Mouse (Mus musculus): ENCODE measurements at regions not wholly inside any gene's neighbourhood (a gene's known extent, or its start where the extent isn't known, plus 50 kb on each side); places are given as distances from the start of the nearest gene placed in this dataset.
"Not testable (repeated sequence)": the region's sequence is repeated elsewhere in the genome, so short reads cannot be mapped to it uniquely, and the experiment has no call there.

DNA sequence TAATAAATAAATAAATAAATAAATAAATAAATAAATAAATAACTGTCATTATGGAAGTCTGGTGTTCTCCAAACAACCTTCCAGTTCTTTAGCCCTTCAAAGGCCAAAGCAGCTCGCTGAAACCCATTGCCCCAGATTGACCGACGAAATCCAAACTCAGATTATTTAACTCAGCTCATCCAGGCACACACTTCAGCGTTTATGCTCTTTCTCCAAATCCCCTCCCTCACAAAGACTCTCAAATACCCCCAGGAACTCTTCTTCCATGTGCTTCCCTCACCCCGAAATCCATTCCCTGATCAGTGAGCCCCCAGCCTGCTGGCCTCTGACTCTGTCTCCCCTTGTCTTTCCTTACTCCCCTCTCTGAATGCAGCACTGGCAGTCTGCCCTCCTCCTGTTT is 480.8 kb downstream of the Tns1 start:
- no peak for DNase-seq (ENCODE audit: low read depth)

DNA sequence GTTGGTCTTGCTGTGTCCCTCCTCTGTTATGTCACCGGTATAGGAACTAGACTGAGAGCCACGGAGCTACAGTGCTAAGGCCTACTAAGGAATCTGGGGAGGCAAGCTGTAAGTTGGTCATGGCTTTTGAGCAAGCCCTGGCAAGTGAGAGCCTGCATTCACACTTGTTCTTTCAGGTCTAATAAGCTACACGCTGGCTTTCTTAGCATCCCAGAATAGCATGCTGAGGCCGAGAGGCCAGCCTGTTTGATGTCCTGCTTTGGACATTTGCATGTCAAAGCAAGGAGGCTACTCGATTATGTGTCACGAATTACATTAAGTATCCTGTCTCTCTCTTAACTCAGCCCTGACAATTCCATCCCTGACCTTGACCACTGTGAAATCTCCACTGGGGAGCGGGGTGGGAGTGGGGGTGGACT is 481.5 kb downstream of the Tns1 start:
- no peak for DNase-seq (ENCODE audit: low read depth)

GRCm38 (mm10) chr1:73641456-73641855 is 482.8 kb downstream of the Tns1 start:
- no peak for DNase-seq (ENCODE audit: low read depth)

- no peak for DNase-seq (ENCODE audit: low read depth)
Observed at GRCm38 (mm10) chr1:73640726-73641451, 483.4 kb downstream of the Tns1 start.

- DNase-seq (ENCODE audit: low read depth) = no peak
Observed at GRCm38 (mm10) chr1:73635709-73636108, 488.5 kb downstream of the Tns1 start.

DNA sequence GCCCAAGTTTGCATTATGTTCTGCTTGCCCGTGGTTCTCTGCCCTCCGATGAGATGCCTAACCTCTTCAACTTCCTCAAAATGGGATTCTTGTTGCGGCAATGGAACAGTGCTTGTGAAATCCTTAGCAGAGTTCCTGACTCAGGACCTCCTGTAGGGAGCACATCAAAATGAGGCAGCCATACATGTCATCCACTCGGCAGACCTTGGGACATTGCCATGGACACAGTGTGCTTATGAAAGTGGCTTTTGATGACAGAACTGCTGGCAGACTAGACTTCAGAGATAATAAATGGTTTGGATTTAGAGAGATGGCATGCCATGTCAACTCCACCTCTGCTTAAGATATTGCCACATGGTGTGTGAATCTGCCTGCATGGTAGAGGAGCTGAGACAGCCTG is 489.4 kb downstream of the Tns1 start:
- no peak for DNase-seq (ENCODE audit: low read depth)

DNA sequence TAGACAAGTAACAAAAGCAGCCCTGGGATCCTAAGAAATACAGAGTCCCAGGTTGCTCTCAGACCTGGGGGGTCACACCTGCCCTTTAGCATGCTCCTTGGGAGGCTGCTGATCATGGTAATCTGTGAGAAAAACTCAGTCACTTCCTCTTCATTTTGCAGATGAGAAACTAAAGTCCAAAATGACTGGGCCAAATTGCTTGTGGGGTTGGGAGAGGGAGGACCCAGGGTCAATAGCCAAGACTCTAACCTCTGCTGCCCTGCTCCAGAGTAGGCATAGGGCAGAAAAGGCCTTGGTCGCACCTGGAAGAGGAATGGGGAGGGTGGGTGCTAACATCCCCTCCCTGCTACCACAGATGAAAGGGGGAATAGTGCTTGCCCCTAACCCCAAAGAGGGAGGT is 491.2 kb downstream of the Tns1 start:
- no peak for DNase-seq (ENCODE audit: low read depth)

GRCm38 (mm10) chr1:73630363-73630762 is 493.9 kb downstream of the Tns1 start:
- no peak for DNase-seq (ENCODE audit: low read depth)

- DNase-seq (ENCODE audit: low read depth) = no peak
Observed at GRCm38 (mm10) chr1:73625365-73625764, 498.9 kb downstream of the Tns1 start.

GRCm38 (mm10) chr1:73621121-73621520 is 503.1 kb downstream of the Tns1 start:
- not testable (repeated sequence) for DNase-seq (ENCODE audit: low read depth)

GRCm38 (mm10) chr1:73618551-73619170 is 505.6 kb downstream of the Tns1 start:
- DNase-seq (ENCODE audit: low read depth) = no peak

DNA sequence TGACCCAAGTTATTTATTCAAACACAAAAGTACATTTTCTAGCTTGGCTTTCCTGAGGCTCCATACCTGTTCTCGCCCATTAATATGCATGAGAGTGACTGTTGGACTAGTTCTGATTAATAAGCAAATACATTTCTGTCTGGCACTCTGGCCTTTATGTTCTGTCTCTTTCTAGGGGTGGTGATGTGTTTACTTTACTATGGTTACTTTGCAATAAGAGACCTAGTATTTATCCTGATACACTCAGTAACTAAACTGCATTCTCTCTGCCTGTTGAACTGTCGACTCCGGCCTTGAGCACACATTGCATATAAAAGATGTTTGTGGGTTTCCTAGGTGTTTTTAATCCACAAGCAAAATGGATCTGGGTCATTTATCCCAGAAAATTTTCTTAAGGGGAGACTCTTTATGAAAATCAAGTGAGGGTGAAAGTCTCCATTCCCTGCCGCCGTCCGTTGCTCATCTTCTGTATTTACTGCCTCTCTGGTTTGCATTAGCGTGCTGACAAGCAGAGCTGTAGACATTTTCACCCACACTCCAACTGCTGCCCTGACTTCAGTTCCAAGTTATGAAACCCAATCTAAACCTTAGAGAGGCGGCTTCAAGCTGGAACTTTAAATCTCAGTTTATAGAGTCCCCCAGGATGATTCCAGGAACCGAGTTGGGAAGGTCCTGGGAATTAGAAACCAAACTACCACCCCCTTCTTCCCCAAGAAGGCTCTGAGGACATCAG is 530.4 kb downstream of the Tns1 start:
- DNase-seq (ENCODE audit: low read depth) = no peak

DNA sequence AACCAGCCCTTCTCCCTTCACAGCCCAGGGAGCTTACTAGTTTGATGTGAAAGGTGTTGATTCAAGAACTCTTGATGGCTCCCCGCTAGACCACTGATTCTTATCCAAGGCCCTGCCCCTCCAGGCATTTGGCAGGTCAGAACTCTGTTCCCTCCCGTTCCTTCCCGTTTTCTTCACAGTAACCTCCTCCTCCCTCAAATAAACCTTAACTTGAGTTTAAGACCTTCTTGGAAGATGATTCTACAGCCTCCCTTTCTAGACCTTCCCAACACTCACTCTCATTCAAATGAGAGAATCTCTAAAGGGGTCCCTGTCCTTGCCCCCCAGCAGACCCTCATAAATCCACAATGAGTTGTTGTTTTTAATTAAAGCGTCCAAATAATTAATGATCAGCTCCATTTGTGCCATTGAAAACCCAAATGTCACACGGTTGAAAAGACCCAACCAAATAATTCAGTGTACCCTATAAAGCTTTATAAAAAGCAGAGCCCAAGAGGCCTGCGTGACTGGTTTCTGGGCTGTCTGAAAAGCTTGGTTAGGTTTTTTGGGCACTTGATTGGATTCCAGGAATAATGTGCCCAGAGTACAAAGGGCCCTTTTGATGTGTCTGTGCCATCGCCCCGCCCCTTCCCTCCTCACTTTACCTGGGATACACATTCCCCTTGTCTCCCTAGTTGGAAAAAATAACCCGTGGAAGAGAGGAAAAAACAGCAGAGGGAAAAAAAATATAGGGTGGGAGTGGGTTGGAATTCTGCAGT is 532.7 kb downstream of the Tns1 start:
- no peak for DNase-seq (ENCODE audit: low read depth)

GRCm38 (mm10) chr1:73579680-73580079 is 544.6 kb downstream of the Tns1 start:
- DNase-seq (ENCODE audit: low read depth) = no peak

DNA sequence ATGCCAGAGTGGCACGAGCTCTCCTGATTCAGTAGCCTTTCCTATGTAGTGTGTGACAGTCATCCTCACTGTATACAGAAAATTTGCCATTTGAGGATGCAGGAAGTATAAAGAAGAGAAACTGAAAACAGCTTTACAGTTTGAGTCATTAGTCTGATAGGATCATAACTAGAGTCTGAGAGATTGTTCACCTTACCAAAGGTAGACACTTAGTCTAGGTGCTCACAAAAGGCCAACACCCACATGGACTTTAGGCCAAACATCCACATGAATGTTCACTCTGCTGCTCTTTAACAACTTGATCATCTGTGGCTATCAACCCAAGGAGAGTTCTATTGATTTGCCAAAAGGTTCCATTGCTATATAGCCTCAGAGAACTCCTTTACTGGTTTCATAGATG is 547.2 kb downstream of the Tns1 start:
- DNase-seq (ENCODE audit: low read depth) = no peak

DNA sequence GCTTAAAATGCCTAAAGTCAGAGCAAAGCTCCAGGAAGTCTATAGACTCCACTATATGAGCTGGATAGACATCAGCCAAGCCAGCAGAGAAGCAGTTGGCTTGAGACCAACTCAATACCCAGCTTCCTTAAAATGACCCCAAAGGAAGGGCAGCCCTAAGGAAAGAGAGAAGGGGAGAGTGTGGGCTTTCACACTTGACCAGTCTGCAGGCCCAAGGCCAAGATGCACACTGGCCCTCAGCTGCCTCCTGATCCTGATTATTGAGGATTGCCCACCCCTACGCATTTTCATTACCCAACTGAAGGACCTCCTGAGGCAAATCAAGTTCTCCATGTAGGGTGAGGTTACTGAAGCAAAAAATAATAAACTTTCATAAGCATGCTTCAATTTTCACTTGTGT is 548.6 kb downstream of the Tns1 start:
- no peak for DNase-seq (ENCODE audit: low read depth)

DNA sequence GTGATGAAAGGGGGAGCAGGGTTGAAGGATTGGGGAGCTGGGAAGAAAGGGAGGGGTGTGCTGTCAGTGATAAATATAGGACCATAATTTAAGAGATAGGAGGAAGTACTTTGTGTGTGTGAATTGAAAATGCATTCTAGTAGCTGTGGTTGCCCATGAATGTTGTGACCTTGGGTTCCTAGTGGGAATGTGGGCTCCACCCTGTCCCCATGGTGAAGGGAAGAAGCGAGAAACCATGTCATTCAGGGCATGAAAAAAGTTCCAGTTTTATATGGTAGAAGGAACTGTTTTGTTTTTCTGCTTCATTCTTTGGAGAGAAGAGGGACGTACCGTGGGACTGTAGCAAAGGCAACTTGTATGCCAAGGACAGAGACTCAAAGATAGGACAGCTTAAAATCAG is 553.3 kb downstream of the Tns1 start:
- no peak for DNase-seq (ENCODE audit: low read depth)

DNA sequence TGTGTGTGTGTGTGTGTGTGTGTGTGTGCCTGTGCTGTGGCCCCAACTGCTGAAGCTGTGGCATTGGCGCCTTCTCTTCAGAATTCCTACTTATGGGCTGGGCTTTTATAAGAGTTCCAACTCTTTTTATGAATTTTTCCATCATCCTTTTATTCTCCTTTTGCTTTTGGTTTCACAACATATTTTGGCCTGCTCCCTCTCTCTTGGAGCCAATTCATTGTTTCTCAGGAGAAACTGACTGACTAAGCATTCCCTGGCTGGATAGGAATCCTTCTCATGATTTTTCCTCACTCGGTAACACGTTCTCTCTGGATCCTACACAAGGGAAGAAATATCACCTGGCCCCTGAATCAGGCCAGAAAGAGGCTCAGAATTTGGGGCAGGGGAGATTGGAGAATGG is 551.1 kb upstream of the Tnp1 start:
- no peak for DNase-seq (ENCODE audit: low read depth)

- DNase-seq (ENCODE audit: low read depth) = no peak
Observed at GRCm38 (mm10) chr1:73560594-73560993, 544.9 kb upstream of the Tnp1 start.

DNA sequence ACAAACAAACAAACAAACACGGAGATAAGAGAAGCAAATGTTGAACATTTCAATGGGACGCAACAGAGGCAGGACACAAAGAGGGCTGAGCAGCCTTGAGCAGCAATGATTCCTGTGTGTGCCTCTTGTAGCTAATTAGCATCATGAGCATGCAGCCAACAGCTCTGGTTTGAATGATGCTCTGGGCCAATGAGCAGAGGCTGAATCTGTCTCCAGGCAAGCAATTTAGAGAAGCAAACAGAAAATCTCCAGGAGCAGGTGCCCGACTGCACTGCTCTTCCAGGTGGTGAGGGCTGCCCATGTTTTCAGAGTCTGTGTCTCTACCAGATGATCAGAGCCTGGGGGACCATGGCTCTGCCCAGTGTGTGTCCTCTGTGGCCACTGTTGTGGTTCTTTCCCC is 532.2 kb upstream of the Tnp1 start:
- no peak for DNase-seq (ENCODE audit: low read depth)

- no peak for DNase-seq (ENCODE audit: low read depth)
Observed at GRCm38 (mm10) chr1:73545401-73545800, 529.7 kb upstream of the Tnp1 start.

DNA sequence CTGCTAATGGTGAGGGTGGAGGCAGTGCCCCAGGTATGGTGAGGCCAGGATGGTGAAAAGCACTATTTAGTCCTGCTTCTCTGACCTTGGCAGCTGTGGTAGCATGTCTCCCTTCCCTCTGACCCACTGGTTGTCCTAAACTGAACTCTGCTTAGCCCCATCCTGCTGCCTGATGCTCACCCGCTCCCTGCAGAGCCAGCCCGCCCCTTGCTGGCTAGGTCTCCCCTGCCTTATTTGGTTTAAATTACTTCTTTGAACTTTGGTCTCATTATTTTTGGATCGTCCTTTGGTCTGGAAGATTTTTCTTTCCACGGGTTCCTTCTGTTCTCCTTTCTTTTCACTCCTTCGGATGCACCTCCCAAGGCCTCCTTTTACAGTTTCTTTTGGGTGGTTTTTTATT is 525.7 kb upstream of the Tnp1 start:
- DNase-seq (ENCODE audit: low read depth) = no peak

All from NIH3T3 (cell line).